Mouse (Mus musculus): Measurements from ENCODE around the gene Mrps21.
"Not testable (repeated sequence)": the region's sequence is repeated elsewhere in the genome, so short reads cannot be mapped to it uniquely, and the experiment has no call there.

Gene Mrps21

GRCm38 (mm10) chr3:95892066-95893052 is 21.0 kb upstream of the Mrps21 start:
- ATAC-seq (ENCODE audit: insufficient number of reproducible peaks, low FRiP score, low TSS enrichment) = no peak

DNA sequence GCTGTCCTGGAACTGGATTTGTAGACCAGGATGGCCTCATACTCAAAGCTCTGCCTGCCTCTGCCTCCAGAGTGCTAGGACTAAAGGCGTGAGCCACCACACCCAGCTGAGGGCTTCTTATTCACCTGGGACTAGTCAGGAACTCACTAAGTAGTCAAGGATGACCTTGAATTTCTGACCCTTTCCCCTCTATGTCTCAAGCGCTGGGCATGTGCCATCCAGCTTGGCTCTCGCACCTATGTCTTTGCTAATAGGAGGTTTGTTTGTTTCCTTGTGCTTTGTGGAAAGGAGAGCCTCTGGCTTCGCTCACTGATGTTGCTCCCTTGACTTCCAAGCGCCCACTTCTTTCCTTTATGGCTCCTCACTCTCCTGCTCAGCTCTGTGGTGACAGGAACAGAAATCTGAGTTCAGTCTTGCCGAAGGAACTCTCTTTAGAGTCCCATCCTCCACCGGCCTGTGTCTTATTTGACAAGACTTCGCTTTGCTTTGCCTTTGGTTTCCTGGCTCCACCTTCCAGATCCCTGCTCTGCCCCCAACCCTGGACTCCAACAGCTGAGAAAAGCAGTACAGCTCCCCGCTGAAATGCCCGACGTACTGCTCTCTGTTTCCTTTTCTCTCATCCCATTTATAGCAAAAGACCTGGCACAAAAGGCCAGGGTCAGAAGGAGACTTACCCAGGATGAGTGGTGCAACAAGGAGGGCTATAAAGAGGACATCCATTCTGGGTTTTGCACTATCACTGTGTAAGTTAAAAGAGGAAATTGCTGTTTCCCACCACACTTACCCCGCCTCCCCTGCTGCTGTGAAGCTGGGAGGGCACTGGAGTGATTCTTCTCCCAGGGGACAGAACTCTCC is 20.1 kb upstream of the Mrps21 start, which contains the start of gene BC028528:
BC028528 (minus strand) TSS at position 795 of the 855 bp plus-strand sequence.
- ATAC-seq (ENCODE audit: insufficient number of reproducible peaks, low FRiP score, low TSS enrichment) = no peak

GRCm38 (mm10) chr3:95889664-95890063 is 18.3 kb upstream of the Mrps21 start:
- no peak for ATAC-seq (ENCODE audit: insufficient number of reproducible peaks, low FRiP score, low TSS enrichment)

GRCm38 (mm10) chr3:95887596-95887995 is 16.3 kb upstream of the Mrps21 start:
- no peak for ATAC-seq (ENCODE audit: insufficient number of reproducible peaks, low FRiP score, low TSS enrichment)

- no peak for ATAC-seq (ENCODE audit: insufficient number of reproducible peaks, low FRiP score, low TSS enrichment)
These were observed 13.1 kb upstream of the Mrps21 start for GRCm38 (mm10) chr3:95884400-95884799.

- no peak; the same call in 1 of the 2 replicates for ATAC-seq (ENCODE audit: insufficient number of reproducible peaks, low FRiP score, low TSS enrichment)
These were observed 11.6 kb upstream of the Mrps21 start for GRCm38 (mm10) chr3:95882816-95883425.

DNA sequence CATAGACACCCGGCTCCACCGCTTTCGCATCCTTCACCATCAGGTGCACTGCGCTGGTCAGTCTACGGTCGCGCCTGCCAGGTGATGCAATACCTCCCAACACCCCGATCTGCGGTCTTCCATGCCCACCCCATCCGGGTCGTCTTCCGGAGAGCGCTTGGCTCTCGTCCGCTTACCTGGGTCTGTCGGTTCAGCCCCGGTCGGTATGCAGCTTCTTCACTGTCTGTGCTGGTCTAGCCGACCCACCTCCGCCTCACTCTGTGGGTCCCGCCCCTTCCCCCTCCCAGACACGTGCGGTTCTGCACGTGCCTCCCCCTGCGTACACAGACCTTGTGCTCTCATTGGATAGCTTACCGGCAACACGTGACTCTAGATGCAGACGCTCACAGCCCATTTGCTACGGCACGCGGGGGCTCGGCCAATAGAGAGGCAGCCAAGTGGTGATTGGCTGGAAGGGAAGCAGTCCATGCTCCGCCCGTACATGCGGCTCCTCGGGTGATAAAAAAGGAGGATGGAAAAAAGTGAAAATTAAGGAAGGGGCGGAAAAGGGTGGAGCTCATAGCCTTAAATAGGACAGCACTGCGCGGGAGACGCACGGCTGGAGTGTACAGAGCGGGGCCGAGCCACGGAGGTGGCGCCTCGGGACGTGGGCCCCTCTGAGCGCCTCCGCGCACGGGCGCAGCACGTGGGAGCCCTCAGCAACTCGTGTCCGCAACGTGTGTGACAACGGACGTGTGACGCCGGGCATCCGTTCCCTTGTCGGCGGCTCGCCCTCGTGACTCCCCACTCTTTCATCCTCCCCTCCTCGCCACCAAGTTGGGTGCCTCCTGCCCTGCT is 10.9 kb upstream of the Mrps21 start, which contains the start of gene Ciart:
Ciart (minus strand) TSS at position 273 of the 837 bp plus-strand sequence.
- ATAC-seq (ENCODE audit: insufficient number of reproducible peaks, low FRiP score, low TSS enrichment) = peak; percentile 95

DNA sequence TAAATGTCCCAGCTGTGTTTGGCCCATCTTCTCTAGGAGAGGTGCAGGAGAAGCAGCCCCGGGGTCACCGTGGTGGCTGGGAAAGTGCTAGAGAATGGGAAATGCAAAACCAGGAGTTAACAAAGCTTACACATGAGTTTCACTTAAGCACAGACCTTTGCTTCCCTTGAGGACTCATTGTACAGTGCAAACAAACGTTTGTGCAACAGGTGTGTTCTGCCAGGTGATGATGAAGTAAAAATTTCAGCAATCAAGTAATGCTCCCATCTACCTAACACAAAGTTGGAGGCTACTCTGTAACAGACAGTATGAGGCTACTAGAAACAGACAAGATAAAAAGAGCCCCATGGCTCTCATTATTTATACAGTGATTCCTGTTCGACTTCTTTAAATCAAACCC is 7.7 kb upstream of the Mrps21 start:
- no peak for ATAC-seq (ENCODE audit: insufficient number of reproducible peaks, low FRiP score, low TSS enrichment)

- no peak for ATAC-seq (ENCODE audit: insufficient number of reproducible peaks, low FRiP score, low TSS enrichment)
These were observed 729 bp upstream of the Mrps21 start for GRCm38 (mm10) chr3:95872048-95872447.

GRCm38 (mm10) chr3:95870976-95871375 is 343 bp downstream of the Mrps21 start:
- ATAC-seq (ENCODE audit: insufficient number of reproducible peaks, low FRiP score, low TSS enrichment) = no peak

DNA sequence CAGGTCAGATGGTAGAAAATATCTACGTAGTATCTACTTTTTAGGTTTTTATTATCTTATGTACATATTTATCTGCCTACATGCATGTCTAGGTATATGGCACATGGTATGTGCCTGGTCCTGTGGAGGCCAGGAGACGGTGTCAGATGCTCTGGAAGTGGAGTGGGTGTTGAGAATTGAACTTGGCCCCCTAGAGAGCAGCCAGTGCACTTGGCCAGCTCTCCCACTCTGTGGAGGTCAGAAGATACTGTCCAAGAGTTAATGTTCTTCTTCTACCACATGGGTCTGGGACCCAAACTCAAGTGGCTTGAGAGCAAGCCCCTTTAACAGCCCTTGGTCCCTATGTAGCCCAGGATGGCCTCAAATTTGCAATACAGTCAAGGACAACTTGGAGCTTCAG is 3.9 kb downstream of the Mrps21 start:
- no peak for ATAC-seq (ENCODE audit: insufficient number of reproducible peaks, low FRiP score, low TSS enrichment)

GRCm38 (mm10) chr3:95866071-95866470 is 5.2 kb downstream of the Mrps21 start:
- no peak for ATAC-seq (ENCODE audit: insufficient number of reproducible peaks, low FRiP score, low TSS enrichment)

DNA sequence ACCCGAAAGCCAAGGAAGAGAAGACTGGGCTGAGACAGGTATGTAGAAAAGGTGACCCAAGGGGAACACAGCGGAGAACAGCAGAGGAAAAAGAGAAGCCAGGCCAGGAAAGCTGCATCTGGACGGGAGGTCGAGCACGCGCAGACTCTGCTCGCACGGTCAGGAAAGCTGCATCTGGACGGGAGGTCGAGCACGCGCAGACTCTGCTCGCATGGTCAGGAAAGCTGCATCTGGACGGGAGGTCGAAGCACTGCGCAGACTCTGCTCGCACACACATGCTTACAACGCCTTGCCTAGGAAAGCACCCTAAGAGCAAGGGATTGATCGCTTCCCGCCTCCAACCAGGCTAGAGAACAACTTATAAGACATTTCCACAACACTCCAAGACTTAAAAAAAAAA is 5.7 kb downstream of the Mrps21 start:
- ATAC-seq (ENCODE audit: insufficient number of reproducible peaks, low FRiP score, low TSS enrichment) = no peak

DNA sequence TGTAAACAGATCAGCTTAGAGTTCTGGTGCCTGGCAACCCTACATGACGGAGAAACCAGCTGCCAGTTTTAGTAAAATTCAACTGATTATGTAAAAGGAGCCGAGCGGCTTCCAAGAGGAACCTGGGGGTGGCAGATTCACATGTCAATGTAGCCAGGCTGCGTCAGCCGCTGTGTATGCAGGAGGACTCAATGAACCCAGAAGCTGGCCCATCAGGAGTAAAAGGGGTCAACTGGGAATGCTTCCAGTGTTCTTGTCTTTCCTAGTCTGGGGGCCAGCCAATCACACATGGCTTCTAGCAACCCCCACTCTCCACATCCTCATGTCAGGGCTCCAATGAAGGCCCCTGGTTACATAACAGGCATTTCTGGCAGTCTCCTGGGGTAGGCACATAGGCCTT is 6.3 kb downstream of the Mrps21 start:
- ATAC-seq (ENCODE audit: insufficient number of reproducible peaks, low FRiP score, low TSS enrichment) = 0 out of 2 replicates have a peak, but pooled peaks have one; percentile 26

- no peak for ATAC-seq (ENCODE audit: insufficient number of reproducible peaks, low FRiP score, low TSS enrichment)
These were observed 7.7 kb downstream of the Mrps21 start for GRCm38 (mm10) chr3:95863578-95863977.

- ATAC-seq (ENCODE audit: insufficient number of reproducible peaks, low FRiP score, low TSS enrichment) = peak; percentile 40; the same call in 1 of the 2 replicates
These were observed 9.5 kb downstream of the Mrps21 start for GRCm38 (mm10) chr3:95861796-95862195.

DNA sequence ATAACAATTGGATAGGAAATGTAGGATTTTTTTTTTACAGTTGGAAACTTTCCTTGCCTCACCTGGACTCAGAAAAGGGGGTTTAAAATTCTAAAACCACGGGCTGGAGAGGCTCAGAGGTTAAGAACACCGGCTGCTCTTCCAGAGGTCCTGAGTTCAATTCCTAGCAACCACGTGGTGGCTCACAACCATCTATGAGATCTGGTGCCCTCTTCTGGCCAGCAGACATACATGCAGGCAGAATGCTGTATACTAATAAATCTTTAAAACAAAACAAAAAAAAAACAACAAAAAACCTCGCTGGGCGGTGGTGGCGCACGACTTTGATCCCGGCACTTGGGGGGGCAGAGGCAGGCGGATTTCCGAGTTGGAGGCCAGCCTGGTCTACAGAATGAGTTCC is 10.1 kb downstream of the Mrps21 start:
- no peak for ATAC-seq (ENCODE audit: insufficient number of reproducible peaks, low FRiP score, low TSS enrichment)

DNA sequence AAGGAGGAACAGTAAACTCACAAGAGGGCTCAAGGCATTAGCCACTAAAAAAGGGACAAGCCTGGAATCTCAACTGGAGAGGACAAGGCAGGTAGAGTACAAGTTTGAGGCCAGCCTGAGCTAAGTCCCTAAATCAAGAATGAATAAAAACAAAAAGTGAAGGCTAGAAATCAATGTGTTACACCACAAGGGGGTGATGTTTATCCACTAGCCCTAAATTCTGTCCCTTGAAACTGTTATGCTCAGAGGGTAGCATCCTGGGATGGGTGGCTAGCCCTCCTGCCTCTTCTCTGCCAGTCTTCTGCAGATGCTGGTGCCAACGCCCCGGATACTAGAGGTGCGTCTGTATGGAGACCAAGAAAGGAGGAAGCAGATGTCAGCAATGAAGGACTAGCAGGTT is 11.0 kb downstream of the Mrps21 start:
- ATAC-seq (ENCODE audit: insufficient number of reproducible peaks, low FRiP score, low TSS enrichment) = no peak

DNA sequence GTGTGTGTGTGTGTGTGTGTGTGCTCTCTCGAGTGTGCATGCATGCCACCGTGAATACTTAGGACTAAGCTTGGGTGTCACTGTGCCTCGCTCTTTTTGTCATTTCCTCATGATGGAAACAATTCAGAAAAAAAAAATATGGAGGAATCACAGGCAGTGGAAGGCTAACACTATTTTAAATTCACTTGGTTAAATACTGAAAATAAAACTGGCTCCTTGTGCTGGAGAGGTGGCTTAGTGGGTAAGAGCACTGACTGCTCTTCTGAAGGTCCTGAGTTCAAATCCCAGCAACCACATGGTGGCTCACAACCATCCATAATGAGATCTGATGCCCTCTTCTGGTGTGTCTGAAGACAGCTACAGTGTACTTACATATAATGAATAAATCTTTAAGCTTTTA is 13.0 kb downstream of the Mrps21 start:
- not testable (repeated sequence) for ATAC-seq (ENCODE audit: insufficient number of reproducible peaks, low FRiP score, low TSS enrichment)

Measured in cerebellum, adult (tissue).